Mouse (Mus musculus): ENCODE measurements at regions not wholly inside any gene's neighbourhood (a gene's known extent, or its start where the extent isn't known, plus 50 kb on each side); places are given as distances from the start of the nearest gene placed in this dataset.

DNA sequence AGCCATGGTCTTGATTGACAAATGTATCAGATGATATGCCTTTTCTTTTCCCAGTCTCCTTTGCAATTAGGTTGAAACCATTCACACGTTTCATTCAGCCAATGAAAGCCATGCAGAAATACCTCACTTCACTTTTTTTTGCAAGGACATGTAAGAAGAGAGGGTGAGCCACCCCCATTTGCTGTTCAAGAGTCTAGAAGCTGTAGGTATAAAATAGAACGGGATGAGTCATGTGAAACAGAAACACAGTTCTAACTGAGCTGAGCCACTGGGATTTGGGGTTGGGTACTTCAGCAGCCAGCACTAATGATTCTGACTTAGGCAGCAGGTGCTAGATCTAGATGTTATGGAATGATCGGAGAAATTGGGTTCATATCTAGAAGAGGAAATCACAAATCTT lies 93.9 kb downstream of the Dusp6 start:
- TF ChIP-seq CTCF (IDR thresholded peaks at IDR 0.05): no peak
- no peak for TF ChIP-seq EP300 (IDR thresholded peaks at IDR 0.05; ENCODE audit: insufficient read depth, low read depth, low read length)
- no peak for TF ChIP-seq POLR2A (IDR thresholded peaks at IDR 0.05; ENCODE audit: insufficient read depth, low read depth, low read length)
